Mouse (Mus musculus): ENCODE data around the gene Drd4.
"Not testable (repeated sequence)": the region's sequence is repeated elsewhere in the genome, so short reads cannot be mapped to it uniquely, and the experiment has no call there.

The Drd4 gene

DNA sequence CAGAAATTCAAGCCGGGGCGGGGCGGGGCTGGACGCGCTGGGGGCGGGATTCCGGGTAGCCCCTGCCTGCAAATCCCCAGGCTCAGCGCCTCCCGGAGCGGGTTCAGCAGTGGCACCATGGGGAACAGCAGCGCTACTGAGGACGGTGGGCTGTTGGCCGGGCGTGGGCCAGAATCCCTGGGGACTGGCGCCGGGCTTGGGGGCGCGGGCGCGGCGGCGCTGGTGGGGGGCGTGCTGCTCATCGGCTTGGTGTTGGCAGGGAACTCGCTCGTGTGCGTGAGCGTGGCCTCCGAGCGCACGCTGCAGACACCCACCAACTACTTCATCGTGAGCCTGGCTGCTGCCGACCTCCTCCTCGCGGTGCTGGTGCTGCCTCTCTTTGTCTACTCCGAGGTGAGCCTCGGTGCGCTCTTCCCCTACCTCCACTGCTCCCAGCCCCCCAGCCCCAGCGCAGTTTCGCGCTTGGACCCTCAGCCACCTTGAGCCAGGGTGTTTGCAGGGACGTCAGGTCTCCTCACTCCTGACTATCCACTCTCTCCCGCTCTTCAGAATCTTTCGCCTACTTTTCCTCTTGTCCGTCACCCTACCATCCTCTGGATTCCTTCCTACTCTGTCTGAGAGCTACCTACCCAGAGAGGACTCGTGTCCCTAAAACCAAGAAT, at the start of gene Drd4:
TSS of gene Drd4 (plus strand) at position 86 of the 662 bp plus-strand sequence.
- no peak for DNase-seq (ENCODE audit: low spot score)

DNA sequence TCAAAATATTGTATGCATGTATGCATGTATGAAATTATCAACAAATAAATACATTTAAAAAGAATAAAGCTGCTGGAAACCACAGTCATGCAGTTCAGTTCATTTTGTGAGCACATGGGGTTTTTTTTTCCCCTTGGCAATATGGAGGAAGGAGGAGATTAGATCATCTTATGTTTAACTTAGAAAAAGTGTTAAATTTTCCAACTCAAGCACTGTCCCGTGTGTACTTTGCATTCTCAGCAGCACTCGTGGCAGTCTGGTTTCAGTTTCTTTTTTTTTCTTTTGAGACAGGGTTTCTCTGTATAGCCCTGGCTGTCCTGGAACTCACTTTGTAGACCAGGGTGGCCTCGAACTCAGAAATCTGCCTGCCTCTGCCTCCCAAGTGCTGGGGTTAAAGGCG, 41.3 kb upstream of the Drd4 start:
- not testable (repeated sequence) for DNase-seq (ENCODE audit: low spot score)

DNA sequence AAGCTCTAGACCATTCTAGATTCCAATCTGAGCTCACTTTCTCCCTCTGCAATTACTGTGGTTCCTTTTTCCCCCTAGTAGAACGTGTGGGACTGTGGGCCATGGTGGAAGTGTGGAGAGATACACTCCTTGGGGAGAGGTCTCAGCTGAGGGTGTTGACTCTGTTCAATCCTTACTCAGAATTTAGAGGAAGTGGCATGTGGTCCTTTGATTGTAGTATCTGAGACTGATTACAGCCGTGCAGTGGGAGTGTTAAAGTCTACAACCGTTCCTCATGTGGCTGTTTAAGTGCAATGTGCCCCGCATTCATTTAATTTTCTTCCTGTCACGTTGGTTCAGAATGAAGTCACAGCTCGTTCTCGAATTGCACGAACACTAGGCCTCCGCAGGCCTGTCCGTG, 35.6 kb upstream of the Drd4 start:
- DNase-seq (ENCODE audit: low spot score), result no peak

DNA sequence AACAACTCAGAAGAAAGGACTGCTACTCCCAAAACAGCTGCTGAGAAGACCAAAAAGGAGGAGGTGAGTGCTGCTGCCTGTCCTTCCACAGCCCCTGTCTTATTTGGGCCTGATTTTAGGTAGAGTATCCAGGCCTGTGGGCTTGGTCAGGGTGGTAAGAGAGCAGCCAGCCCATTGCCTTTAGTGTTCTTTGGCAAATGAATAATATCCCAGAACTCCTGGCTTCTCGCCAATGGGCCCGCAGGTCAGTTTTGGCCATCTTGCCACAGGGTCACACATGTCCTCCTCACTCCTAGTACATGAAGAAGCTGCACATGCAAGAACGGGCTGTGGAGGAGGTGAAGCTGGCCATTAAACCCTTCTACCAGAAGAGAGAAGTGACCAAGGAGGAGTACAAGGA, 30.3 kb upstream of the Drd4 start:
- peak; percentile 68 for DNase-seq (ENCODE audit: low spot score)

DNA sequence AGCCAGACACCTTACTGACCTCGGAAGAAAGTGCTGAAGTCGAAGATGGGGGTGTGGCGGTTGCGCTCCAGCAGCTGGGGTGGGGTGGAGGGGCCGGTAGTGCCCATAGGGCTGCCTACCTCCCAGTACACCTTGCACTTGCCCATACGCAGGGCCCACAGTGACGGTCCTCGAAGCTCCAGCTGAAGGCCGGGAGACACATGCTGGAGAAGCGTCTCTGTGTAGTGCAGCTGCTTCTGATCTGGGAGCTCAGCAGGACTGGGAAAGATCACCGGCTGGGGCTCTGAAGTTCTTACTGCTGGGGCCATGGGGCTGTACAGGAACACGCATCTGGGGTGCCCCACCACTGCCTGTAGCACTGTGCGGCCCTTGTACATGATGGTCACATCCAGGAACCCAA, 28.2 kb upstream of the Drd4 start:
- DNase-seq (ENCODE audit: low spot score), result no peak

DNA sequence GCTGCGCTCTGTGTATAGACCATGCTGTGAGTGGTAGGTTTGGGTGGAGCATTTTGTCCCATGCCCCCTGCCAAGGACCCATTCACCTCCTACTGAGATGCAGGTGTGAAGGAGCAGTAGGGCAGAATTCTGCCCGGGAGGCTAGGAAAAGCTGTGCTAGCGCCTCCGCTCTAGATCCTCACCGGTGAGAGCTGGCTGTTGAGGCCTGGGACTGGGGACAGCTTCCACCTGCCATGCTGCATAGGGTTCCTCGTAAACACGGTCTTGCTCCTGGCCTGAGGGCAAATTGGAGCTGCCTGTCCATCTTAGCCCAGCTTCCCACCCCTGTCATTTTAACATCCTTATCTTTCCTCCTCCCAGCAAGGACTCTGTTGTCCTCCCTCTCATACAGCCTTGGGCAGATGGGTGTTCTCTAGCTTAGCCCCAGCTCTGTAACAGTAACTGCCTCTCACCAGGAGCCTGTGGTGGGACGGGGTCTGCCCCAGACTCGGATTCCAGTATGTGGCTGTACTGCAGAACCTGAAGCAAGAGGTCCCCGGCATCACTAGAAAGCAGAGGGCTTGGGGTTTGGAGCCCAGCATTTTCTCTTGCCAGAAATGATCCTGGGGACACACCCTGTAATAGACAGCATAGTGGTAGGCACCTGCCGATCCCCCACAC, 27.6 kb upstream of the Drd4 start:
- DNase-seq (ENCODE audit: low spot score), result no peak

DNA sequence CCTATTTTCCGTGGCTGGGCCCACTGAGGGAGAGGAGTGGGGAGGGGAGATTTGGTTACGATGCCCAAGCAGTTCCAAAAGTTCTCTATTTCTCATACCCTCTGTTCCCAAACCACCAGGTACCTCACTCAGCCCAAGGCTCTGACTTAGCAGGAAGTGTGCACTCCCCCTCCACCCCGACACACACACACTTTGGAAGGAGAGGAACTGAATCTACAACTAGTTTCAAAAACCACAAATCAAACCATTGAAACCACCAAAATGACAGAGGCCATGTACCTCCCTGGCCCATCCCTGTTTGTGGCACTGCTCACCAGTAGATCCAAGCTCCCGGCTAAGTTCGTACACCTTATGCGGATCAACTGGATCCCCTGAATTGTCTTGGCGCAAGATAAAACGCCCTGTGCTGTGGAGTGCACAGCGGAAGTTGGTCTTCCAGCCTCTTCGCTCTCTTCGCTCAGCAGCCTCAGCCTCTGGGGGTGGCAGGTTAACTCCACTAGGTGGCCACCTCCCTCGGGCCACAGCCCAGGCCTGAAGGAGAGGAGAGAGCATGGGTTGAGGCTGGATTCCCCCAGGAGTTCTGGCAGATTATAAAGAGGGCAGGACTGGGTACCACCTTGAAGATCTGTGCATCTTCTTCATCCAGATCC, 26.9 kb upstream of the Drd4 start:
- DNase-seq (ENCODE audit: low spot score), result no peak

DNA sequence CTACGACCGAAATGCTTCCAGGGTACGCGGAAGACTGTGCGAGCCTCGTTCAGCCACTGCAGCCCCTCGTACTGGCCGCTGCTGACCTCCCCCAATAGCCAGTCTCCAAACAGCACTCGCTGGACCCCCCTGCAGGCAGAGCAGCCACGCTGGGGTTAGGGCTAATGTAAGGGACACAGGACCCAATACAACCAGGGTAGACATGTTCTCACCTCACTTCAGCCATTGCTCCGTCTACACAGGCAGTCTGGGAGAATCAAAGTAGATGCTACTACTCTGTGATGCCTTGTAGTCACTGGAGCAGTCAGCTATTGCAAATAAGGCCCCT, 26.4 kb upstream of the Drd4 start:
- DNase-seq (ENCODE audit: low spot score), result no peak

DNA sequence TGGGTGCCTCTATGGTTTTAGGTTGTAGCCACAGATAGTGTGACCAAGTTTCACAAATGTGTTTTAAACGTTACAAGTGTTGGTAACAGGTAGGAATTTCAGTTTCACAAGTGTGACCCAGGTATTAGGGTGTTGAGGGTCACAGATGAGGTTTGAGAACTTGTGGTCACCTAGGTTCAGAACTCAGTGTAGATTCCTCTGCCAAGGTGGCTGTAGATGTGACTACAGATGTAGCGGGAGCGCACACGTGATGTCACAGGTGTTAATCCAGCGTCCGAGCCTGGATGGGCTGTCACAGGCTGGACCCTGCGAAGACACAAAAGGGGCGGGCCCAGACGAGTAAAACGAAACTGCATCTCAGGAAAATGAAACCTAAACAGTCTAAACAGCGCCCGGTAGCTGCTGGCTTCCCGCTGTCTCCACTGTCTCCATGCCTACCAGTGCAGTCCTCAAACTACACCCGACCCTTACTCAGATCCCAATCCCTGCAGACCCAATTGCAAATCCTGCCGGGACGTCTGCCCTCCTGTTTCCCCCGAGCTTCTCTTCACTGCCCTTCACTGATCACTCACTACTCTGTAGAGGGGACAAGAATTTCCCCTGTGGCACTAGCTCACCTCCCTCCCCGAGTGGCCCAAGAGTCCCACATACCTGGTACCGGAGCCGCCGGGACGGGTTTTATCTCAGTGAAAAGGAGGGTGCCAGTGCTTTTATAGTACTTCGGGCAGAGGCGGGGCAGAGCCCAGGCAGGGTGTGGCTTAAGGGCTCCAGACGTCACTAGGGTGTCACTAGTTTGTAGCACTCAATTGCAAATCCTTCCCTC, 25.9 kb upstream of the Drd4 start, which contains the start of gene Irf7:
TSS of gene Irf7 (minus strand) at position 743 of the 823 bp plus-strand sequence.
- DNase-seq (ENCODE audit: low spot score), result peak; percentile 73

DNA sequence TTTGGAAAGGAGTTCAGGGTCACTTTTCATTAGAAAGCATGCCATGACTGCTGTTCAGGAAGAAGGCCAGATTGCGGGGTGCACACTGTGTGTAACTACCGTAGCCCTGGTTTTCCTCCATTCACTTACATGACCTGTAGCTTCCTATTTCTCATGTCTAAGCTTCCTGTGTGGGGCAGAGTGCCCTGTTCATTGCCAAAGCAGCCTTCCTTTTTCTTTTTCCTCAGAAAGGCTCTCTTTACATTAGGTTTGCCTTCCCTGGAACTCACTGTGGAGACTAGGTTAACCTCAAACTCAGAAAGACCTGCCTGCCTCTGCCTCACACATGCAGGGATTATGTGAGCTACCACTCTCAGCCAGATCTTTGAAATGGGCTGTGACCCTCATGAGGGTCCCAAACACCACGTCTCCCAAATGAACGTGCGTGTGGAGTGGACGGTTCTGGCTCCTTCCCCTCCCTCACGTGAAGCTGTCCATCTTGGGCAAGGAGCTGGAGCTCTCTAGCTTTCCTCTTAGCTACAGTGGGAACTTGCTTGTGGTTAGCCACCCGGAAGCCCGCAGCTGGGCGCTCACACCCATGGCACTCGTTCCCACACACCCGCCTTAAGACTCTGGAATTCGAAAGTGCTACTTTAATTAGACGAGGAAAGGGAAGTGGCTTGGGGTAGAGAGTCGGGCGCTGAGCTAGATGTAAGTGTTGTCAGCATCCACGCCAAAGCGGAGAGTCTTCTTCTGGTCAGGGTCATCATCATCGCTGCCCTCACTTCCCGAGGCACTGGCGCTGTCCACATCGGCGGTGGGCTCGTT, 23.1 kb upstream of the Drd4 start:
- DNase-seq (ENCODE audit: low spot score), result no peak

DNA sequence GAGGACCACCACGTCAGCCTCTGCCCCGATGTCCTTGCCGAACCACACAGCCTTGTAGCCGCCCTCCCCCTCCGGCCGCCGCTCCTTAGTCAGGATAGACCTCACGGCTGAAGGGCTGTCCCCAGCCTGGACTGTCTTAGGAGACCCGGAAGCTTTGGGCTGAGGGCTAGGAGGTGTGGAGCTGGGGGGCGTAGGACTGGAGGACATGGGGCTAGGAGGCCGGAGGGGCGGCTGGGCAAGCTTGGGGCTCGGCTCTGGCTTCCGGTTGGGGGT, 22.6 kb upstream of the Drd4 start:
- DNase-seq (ENCODE audit: low spot score), result no peak

DNA sequence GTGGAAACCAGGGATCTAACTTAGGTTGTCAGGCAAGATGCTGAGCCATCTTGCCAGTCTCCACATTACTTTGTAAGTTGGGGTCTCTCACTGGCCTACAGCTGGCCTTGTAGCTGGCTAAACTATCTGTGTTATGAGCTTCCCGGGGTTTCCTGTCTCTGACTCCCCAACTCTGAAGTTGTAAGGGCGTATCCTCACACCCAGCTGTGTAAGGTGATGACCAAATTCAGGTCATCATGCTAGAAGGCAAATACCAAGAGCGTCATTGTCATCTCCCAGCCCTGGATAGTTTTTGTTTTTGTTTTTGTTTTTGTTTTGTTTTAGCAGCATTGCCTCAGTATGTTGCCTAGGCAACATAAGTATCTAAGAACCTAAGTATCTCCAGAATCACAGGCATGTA, 21.2 kb upstream of the Drd4 start:
- DNase-seq (ENCODE audit: low spot score), result no peak

DNA sequence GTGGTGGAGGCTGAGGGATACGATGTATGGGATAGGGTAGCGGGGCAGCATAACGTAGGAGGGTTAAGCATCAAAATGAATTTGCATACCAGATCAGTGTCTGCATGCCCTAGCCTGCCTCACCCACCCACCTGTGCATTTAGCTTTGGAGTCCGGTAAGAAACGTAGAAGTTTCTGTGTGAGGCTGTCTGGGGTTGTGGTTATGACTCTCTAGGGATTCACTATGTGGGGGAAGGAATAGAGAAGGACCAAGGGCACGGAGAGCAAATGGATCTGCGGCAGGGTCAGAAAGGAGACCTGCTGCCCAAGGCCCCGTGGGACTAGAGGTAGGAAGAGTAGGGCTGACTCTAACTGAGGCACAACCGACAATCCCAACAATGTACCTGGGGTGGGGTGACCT, 16.4 kb upstream of the Drd4 start:
- DNase-seq (ENCODE audit: low spot score), result no peak

DNA sequence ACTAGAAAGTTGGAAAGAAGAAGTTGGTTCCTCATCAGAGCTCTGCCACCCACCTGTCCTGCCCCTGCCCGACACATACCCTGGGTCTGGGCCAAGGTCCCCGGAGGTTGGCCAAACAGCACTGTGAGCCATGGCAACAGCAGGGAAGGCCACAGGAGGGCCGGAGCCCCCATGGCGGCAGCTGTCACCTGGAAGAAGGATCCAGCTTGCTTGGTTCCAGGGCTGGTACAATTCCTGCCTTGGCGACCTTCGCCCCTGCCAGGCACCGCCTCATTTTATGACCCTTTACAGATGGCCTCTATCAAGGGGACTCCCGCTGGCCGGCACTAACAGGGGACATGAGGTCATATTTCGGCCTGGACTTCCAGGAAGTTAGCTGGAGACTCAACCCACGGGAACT, 15.3 kb upstream of the Drd4 start, which contains the start of gene Cdhr5:
TSS of gene Cdhr5 (minus strand) at position 241 of the 400 bp plus-strand sequence.
- DNase-seq (ENCODE audit: low spot score), result no peak

DNA sequence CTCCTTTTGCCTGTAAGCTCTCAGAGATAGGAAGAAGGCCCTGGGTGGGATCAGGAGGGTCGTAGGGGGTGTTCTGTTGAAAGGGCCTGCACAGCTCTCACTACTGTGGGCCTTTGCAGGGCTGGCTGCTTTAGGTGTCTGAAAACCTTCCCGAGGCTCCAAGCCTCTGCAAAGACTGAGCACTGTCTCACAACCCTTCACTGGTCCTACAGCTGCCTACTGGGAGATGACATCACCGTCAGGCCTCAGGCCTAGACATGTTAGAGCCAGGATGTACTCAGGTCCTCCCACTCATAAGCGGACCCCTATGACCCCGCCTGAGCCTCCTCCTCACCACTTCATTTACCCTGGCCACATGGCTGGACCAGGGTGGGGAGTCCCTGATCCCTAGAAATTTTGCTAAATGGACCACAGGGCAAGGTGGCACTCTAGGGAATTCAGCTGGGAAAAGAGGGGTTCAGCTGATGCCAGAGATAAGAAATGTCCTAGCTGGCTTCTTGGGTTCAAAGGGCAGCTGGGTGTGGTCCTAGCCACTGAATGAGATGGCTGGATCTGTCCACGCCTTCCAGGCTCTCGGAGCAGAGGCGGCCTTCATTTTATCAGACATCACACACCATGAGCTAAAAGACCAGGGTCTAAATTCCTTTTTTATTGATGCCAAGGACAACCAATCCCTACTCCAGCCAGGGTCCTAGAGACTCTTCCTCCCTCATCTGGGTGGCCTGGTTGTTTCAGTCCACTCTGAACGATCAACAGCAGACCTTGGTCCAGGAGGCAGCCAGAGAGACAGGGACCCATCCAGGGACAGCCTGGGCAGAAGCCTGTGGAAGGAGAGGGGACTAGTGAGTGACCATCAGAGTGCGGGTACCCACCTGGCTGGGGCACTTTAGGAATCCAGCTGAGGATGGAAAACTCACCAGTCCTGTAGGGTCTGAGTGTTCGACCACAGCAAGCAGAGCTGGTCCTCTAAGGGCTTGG, 13.8 kb upstream of the Drd4 start:
- DNase-seq (ENCODE audit: low spot score), result no peak

DNA sequence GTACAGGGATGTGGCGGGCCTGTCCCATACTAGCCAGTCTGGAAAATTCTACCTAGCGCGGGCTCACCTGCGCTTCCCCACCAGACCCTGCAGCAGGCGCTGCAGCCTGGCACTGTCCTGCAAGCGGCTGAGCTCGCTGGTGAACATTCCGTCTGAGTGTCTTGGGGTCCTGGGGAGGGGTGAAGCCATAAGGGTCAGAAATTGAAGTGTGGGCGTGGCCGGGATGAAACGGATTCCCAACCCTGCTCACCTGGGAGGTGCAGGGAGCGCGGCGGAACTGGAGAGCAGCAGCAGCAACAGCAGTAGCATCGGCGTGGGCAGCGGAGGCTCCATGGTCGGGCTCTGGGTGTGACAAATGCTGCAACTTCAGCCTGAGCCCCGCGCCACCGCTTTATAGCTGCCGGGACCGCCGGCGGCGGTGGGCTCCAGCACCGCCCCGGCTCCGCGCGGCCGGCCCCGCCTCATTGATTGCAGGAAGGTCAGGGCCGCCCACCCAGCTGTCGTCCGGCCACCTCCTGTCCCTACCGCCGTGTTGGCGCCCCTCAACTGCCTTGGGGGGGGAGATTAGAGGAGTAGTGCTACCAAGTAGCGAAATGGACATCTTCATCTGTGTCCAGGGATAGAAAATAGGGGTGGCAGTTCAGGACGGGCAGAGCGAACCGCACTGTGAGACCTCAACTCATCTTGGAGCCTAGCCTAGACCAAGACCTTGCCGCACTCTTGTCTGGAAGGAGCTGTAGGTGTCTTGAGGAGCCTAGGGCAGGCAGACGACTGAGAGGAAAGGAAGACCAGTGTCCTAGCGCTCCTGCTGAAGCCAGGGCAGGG, 12.8 kb upstream of the Drd4 start, which contains the start of gene Sct:
TSS of gene Sct (minus strand) at position 368 of the 825 bp plus-strand sequence.
- DNase-seq (ENCODE audit: low spot score), result no peak

DNA sequence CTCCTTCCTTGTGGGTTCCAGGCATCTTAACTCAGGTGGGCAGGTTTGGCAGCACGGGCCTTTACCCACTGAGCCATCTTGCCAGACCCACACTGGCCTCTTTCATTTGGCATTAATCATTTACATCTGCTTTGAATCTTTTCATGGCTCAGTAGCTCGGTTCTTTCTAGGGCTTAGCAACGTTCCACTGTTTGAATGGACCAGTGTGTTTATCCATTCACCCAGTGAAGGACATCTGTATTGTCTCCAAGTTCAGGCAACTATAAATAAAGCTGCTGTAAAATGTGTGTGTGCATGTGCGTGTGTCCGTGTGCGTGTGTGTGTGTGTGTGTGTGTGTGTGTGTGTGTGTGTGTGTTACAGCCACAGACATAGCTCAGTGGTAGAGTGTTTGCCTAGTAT, 10.4 kb upstream of the Drd4 start:
- no peak for DNase-seq (ENCODE audit: low spot score)

DNA sequence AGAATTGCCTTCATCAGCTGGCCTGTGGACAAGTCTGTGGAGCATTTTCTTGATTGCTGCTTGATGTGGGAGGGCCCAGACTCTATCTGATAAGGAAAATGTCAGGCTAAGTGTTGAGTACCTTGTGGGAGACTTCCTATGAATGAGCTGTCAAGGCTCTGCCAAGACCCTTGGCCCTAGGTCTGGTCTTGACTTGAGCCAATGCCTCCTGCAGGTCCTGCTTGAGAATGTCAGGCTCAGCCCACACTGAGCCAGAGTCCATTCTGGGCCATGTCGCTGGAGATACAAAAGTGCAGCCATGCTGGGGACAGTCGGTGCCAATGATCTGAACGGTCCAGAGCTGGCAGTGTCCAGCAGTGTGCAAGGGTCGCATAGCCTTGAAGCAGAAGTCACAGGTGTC, 9.1 kb upstream of the Drd4 start:
- DNase-seq (ENCODE audit: low spot score), result no peak

DNA sequence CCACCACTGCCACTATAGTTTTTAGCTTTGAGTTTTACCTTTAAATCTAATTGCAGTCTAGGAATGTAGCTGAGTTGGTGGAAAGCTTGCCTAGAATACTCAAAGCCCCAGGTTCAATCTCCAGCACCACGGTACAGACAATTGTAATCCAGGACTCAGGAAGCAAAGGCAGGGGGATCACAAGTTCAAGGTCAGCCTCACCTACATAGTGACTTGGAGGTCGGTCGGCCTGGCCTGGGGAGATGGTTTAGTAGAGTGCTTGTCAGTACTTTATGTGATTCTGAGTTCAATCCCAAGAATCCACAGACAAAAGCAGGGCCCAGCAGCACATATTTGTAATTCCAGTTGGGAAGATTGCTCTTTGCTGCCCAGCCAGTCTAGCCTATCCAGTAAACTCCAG, 3.8 kb upstream of the Drd4 start:
- DNase-seq (ENCODE audit: low spot score), result no peak

Data from adipocyte (in vitro differentiated cells).